Mouse (Mus musculus) intestine, postnatal 0 days (tissue): ENCODE data around the gene Gpc6. TPM values are rescaled to one million over a fixed set of nuclear protein-coding genes. Genes with fewer than 3 reads are reported as not detected.
A peak's percentile ranks its signal among the peaks of the same experiment; 100 is the strongest.

ENCODE experiments used
- ATAC-seq: fragments of 200-750 bp; cut with Nextera tagmentation; 2 replicates; pipeline ENCODE4 v1.8.0; 2017; ENCODE audit warnings: mild to moderate bottlenecking, moderate TSS enrichment, moderate library complexity
- H3K27ac ChIP-seq: fragments of 300-500 bp; sonication (generic); 2 replicates; pipeline ENCODE4 v1.5.1; 2014; ENCODE audit warnings: mild to moderate bottlenecking, low read depth, low read length, moderate library complexity
- H3K27me3 ChIP-seq: fragments of 300-500 bp; sonication (generic); replicated peaks from 2 replicates; pipeline ENCODE4 v1.6.1; 2014; ENCODE audit warnings: low read length, mixed read lengths; ENCODE audit not compliant: control insufficient read depth, insufficient read depth
- H3K36me3 ChIP-seq: fragments of 300-500 bp; sonication (generic); 2 replicates; pipeline ENCODE4 v1.6.1; 2014; ENCODE audit warnings: mild to moderate bottlenecking, moderate library complexity; ENCODE audit not compliant: control insufficient read depth, insufficient read depth
- H3K4me1 ChIP-seq: fragments of 300-500 bp; sonication (generic); replicated peaks from 2 replicates; pipeline ENCODE4 v1.6.1; 2014; ENCODE audit warnings: antibody characterized with exemption, low read length, mixed read lengths; ENCODE audit not compliant: control insufficient read depth, insufficient read depth
- H3K4me2 ChIP-seq: fragments of 300-500 bp; sonication (generic); replicated peaks from 2 replicates; pipeline ENCODE4 v1.6.1; 2014; ENCODE audit warnings: low read depth, mild to moderate bottlenecking, moderate library complexity
- H3K4me3 ChIP-seq: fragments of 300-500 bp; sonication (generic); 2 replicates; pipeline ENCODE4 v1.5.1; 2014; ENCODE audit warnings: low read depth, low read length
- H3K9ac ChIP-seq: fragments of 300-500 bp; sonication (generic); 2 replicates; pipeline ENCODE4 v1.6.1; 2014; ENCODE audit warnings: mild to moderate bottlenecking, low read depth, low read length
- H3K9me3 ChIP-seq: fragments of 300-500 bp; sonication (generic); 2 replicates; pipeline ENCODE4 v1.6.1; 2016; ENCODE audit warnings: mixed run types; ENCODE audit not compliant: control insufficient read depth
- CTCF ChIP-seq: sonication (generic); IDR thresholded peaks from 2 replicates; pipeline ENCODE4 v1.5.1; 2016; ENCODE audit warnings: low read depth, mild to moderate bottlenecking, control low read depth, antibody characterized with exemption, moderate library complexity
- WGBS: fragments of 180-500 bp; shearing (Covaris S2); extraction: QIAGEN DNeasy Blood & Tissue Kit; methylation state at CpG from one replicate; pipeline ENCODE4 v1.1.7; 2014; 5-methylcytosine and 5-hydroxymethylcytosine counted together
- polyA plus RNA-seq: library from polyadenylated mRNA; unstranded; fragments of >200 nt; fragmentation: Nextera tagmentation; extraction: Ambion mirVana; gene quantifications from 2 replicates; pipeline ENCODE4 v1.2.1, GENCODE M21; 2015

Gene Gpc6
- polyA plus RNA-seq, 1 experiment from 2014 or later, result 6.6 TPM

DNA sequence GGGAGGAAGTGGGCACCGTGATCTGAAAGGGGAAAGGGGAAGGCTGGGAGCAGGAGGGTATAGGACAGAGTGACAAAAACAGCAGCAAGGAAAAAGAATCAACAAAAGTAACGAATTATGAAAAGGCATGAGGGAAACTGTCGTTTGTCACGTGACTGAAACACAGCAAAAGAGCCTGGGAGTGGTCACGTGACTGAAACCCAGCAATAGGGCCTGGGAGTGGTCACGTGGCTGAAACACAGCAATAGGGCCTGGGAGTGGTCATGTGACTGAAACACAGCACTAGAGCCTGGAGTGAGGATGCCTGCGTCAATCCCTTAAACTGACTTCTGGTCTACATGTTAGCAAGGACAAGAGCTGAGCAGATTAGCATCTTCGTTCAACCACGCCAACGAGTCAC lies 1063.3 kb downstream of the Gpc6 start:
- Histone ChIP-seq H3K9ac (no peak overlapping the region), H3K4me1 (no peaks in the 10 kb centered on the region), H3K36me3 (no peaks in the 10 kb centered on the region)

DNA sequence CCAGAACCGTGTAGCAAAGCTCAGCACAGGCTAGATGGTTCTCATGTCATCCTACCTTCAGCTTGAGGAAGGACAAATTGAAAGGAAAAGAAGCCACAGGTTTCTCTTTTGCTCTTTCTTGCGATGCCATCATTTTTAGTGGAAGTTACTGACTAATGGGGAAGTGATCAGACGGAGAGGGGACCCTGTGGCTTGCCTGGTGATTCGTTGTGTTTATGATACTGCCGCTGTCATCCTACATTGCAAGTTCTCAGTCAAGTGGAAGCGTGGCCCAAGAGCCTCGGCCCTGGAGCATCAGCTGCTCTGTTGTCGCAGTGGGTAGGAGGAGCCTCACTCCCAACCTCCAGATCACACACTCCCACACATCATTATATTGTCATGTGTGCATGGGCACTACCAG lies 1065.1 kb downstream of the Gpc6 start:
- Histone ChIP-seq H3K9me3 (no peaks in the 10 kb centered on the region), H3K9ac (no peak overlapping the region), H3K4me3 (no peak overlapping the region), H3K4me2 (no peak overlapping the region), H3K4me1 (no peaks in the 10 kb centered on the region), H3K27ac (no peak overlapping the region), H3K27me3 (no peaks in the 10 kb centered on the region), H3K36me3 (no peaks in the 10 kb centered on the region)
- WGBS, result 73% methylated on average over 8 of the region's 8 CpGs
- ATAC-seq, result no peak
- no peak for TF ChIP-seq CTCF

More for the DNA sequence above, 1063.3 kb downstream of the Gpc6 start:
- H3K4me2 ChIP-seq, result no peak overlapping the region
- H3K9me3 ChIP-seq, result no peaks in the 10 kb centered on the region
- no peaks in the 10 kb centered on the region for H3K27me3 ChIP-seq
- no peak for ATAC-seq
- WGBS, result 85% methylated on average over 10 of the region's 10 CpGs
- H3K4me3 ChIP-seq, result no peak overlapping the region
- no peak for TF ChIP-seq CTCF
- no peak overlapping the region for H3K27ac ChIP-seq

DNA sequence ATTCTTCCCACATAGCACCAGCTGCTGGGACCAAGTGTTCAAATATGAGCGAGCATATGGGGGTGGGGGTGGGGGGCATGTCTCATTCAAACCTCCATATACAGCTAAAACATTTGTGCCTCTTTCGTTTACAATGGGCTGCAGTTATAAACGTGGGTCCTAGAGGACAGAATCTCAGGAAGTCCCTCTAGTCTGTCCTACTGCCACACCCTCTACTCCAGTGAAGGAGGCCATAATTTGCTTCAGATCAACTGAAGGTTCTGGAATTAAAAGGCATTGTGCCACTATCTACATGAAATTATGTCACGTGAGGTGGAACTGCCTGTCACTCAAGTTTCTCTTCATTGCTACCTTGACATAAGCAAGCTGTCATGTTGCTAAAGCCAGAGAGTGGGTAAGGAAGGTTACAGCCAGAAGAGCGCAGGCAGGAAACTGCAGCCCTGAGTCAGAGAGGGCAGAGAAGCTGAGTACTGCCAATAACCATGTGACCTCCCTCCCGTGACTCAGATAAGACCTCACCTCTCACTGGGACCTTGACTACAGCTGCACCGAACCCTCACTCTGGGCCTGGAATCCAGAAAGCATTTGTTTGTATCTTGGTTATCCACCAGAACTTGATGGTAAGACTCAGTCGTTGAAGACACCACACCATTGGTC lies 1067.6 kb downstream of the Gpc6 start:
- Histone ChIP-seq H3K4me2 (no peak overlapping the region), H3K4me1 (no peaks in the 10 kb centered on the region), H3K27me3 (no peaks in the 10 kb centered on the region), H3K27ac (no peak overlapping the region), H3K9me3 (no peaks in the 10 kb centered on the region), H3K4me3 (no peak overlapping the region), H3K36me3 (no peaks in the 10 kb centered on the region), H3K9ac (no peak overlapping the region)
- peak; percentile 41 for ATAC-seq
- WGBS, result 41% methylated on average over 8 of the region's 8 CpGs
- TF ChIP-seq CTCF, result no peak

DNA sequence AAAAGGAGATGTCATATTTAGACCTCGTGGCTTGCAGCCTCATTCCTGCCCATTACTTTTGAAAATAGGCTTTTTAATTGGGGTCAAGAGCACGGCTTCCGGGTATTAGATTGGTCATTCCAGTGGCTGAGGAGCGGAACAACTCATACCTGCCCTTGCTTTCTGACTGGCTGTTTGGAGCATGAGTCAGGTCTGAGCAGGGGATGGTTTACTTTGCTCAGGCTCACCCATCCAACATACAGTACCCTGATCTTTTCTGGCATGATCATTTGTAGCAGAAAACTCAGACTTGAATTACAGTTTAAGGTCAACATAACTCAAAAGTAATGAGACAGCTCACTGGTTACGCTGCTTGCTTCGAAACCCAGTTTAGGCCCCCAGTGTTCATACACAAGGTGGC lies 1068.7 kb downstream of the Gpc6 start:
- 88% methylated on average over 6 of the region's 6 CpGs for WGBS
- H3K36me3 ChIP-seq, result no peaks in the 10 kb centered on the region

DNA sequence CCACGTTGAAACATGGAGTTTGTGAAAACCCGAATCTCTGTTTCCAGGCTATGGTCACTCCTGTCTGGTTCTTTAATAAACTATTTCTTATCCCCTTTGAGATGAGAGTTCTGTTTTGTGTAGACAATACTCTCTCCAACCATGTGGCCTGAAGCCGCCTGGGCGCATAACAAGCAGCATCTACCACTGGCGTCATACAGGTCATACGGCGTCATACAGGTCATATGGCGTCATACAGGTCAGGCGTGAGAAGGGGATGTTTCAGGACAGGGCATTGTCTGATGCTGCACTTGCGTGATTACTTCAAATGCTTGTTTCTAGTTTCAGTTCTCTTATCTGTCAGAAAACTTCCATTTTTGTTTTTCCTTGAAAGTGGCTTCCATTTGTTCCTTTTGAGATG lies 1079.3 kb downstream of the Gpc6 start:
- Histone ChIP-seq H3K4me2 (no peak overlapping the region), H3K27ac (no peak overlapping the region), H3K4me3 (no peak overlapping the region), H3K4me1 (no peaks in the 10 kb centered on the region; the same call in 1 of the 2 replicates), H3K36me3 (no peaks in the 10 kb centered on the region), H3K27me3 (no peaks in the 10 kb centered on the region; the same call in 1 of the 2 replicates), H3K9me3 (no peaks in the 10 kb centered on the region), H3K9ac (no peak overlapping the region)
- WGBS, result 83% methylated on average over 10 of the region's 10 CpGs
- no peak for TF ChIP-seq CTCF
- ATAC-seq, result no peak

More for the DNA sequence above, 1068.7 kb downstream of the Gpc6 start:
- no peak for ATAC-seq
- H3K27me3 ChIP-seq, result no peaks in the 10 kb centered on the region
- TF ChIP-seq CTCF, result no peak
- H3K9ac ChIP-seq, result no peak overlapping the region
- H3K27ac ChIP-seq, result no peak overlapping the region
- no peaks in the 10 kb centered on the region for H3K9me3 ChIP-seq
- no peaks in the 10 kb centered on the region for H3K4me1 ChIP-seq
- H3K4me2 ChIP-seq, result no peak overlapping the region
- H3K4me3 ChIP-seq, result no peak overlapping the region

DNA sequence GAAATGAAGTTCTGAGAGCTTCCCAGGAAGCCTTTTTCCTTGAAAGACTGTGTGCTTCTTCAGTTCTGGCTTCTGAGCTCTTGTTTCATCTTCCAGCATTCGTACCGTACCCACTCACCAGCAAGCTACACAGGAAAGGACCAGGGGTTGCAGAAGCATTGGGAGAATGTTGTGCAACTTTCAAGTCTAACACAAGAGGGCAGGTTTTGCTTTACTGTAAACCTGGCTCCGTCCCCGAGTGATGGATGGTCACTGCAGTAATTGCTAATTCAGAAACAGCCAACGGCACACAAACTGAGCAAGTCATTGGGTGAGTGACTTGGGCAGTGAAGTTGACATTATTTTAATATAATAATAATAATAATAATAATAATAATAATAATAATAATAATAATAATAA lies 1080.6 kb downstream of the Gpc6 start:
- no peaks in the 10 kb centered on the region for H3K36me3 ChIP-seq
- no peak for ATAC-seq
- H3K27ac ChIP-seq, result no peak overlapping the region
- H3K9me3 ChIP-seq, result no peaks in the 10 kb centered on the region
- H3K4me3 ChIP-seq, result no peak overlapping the region
- peak; percentile 85 for TF ChIP-seq CTCF
- no peaks in the 10 kb centered on the region for H3K27me3 ChIP-seq
- 13% methylated on average over 5 of the region's 5 CpGs for WGBS
- H3K4me2 ChIP-seq, result no peak overlapping the region
- no peak overlapping the region for H3K9ac ChIP-seq
- no peaks in the 10 kb centered on the region; the same call in 1 of the 2 replicates for H3K4me1 ChIP-seq

DNA sequence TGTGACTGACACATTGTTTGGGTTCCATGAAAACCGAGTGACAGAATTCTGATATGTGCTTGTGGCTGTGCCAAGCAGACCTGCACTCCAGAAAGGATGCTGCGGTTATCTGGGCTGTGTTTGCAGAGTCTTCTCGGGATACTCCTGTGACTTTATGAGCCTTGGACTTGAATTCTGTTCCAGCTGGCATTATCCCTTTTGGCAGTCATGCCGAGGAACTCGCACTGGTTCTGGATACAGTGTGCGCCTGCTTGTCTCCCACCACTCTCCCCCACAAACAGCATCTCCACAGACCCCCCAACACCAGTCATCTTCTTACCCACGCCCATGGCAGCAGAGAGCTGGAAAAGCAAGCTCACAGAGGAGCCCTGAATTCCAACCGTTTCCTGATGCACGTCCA lies 1084.4 kb downstream of the Gpc6 start:
- no peak for ATAC-seq
- H3K9ac ChIP-seq, result no peak overlapping the region

More for the DNA sequence above, 1084.4 kb downstream of the Gpc6 start:
- Histone ChIP-seq H3K4me1 (no peaks in the 10 kb centered on the region), H3K9me3 (no peaks in the 10 kb centered on the region), H3K4me3 (no peak overlapping the region), H3K4me2 (no peak overlapping the region), H3K27ac (no peak overlapping the region), H3K27me3 (no peaks in the 10 kb centered on the region), H3K36me3 (no peaks in the 10 kb centered on the region)
- 69% methylated on average over 9 of the region's 9 CpGs for WGBS
- TF ChIP-seq CTCF, result no peak
